Mouse (Mus musculus) Patski (cell line): Measurements from ENCODE around the gene Dscam. TPM values are rescaled to one million over a fixed set of nuclear protein-coding genes. Genes with fewer than 3 reads are reported as not detected.

Experiments used
- ATAC-seq: fragments of 100-300 bp; one replicate; pipeline ENCODE4 v1.8.0; 2021
- CTCF ChIA-PET: fragments of 350-600 bp; sonication (Branson Sonifier 250); formaldehyde crosslinking; loops from one replicate; lab custom pipeline; 2022; ENCODE audit warnings: inconsistent platforms; lab: Charles Lee
- POLR2A ChIA-PET: fragments of 350-600 bp; sonication (Branson Sonifier 250); formaldehyde crosslinking; loops from one replicate; lab custom pipeline; 2022; ENCODE audit warnings: antibody characterized with exemption, inconsistent platforms; lab: Charles Lee
- DNase-seq: peaks from one replicate; pipeline ENCODE4 v3.0.0-alpha.2; 2011; ENCODE audit warnings: low read depth, low spot score
- H3K27me3 ChIP-seq: fragments of 371-371 bp; one replicate; pipeline ENCODE4 v1.5.1; 2021
- CTCF ChIP-seq: fragments of 100-300 bp; IDR thresholded peaks from one replicate; pipeline ENCODE4 v1.5.1; 2021
- in situ Hi-C: fragments of 300-500 bp; cut with MboI; formaldehyde crosslinking; loops from 3 replicates; pipeline ENCODE4 v1.11.1; 2018; ENCODE audit warnings: low pct_unique_long_range_greater_than_20kb, mixed read lengths
- polyA plus RNA-seq: library from polyadenylated mRNA; unstranded; gene quantifications from one replicate; pipeline ENCODE4 v1.2.3, GENCODE M21; 2021

The Dscam gene
- 0.03 TPM for polyA plus RNA-seq

DNA sequence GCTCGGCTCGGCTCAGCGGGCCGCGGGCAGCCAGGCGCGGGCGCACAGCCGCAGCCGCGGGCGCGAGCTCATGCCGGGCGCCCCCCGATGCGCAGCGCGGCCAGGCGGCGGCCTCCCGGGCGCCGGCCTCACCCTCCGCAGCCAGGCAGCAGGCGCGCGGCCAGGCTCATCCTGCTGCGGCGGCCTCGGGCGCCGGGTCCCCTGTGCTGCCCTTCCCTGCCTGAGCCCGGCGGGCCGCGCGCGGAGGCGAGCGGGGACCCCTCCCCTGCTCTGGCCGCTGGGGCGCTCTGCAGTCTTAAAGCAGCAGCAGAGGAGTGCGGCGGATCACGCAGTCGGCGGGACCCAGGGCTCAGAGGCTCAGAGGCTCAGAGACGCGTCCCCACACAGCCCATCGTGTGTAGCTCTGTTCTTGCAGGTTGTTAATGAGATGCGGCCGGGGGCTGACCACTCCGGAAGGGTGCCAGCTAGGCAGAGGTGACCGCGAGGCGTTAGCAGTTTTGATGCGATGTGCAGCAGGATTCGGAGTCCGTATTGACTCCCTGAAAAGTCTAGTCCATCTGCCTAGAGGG is at the start of gene Dscam:
Dscam (minus strand) TSS at position 240 of the 569 bp plus-strand sequence.
- TF ChIP-seq CTCF, result no peak
- DNase-seq (no peak), ATAC-seq (no peak)
- in situ Hi-C loops, result no loop called here
- ChIA-PET POLR2A (no interaction called here), CTCF (interaction anchor here (2.1 kb wide), 1 partner anchor 13 kb away, joined by 6 read pairs; no protein-coding TSS in a partner anchor)
- H3K27me3 ChIP-seq, result peaks cover 34% of the 10 kb centered on the region

DNA sequence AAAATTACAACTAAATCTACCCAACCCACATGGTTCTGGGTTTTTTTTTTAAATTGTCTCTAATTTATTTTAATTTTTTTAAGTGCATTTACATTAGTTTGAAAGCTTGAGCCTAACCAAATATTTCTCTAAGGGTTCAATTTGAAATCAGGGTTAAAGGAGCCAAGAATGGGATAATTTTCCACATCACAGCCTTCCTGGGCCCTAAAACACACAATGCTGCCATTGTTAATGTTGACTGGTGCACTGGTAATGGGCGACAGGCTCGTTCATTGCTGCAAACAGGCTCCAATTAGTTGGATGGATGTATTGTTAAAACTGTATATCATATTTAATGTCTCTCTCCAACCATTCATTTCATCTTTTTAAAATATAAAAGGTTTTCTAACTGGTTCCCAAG is 48.8 kb upstream of the Dscam start:
- ATAC-seq (peak; percentile 17), DNase-seq (no peak)
- POLR2A ChIA-PET, result interaction anchor here (0.8 kb wide), 1 partner anchor 64 kb away, joined by 3 read pairs; no protein-coding TSS in a partner anchor
- no peaks in the 10 kb centered on the region for H3K27me3 ChIP-seq
- no peak for TF ChIP-seq CTCF
- CTCF ChIA-PET, result no interaction called here
- in situ Hi-C loops, result no loop called here

GRCm38 (mm10) chr16:97209997-97210396 is 39.4 kb upstream of the Dscam start:
- no peak for TF ChIP-seq CTCF
- in situ Hi-C loops, result no loop called here
- ChIA-PET POLR2A (no interaction called here), CTCF (interaction anchor here (1.2 kb wide), 1 partner anchor 18 kb away, joined by 3 read pairs; no protein-coding TSS in a partner anchor)
- peak; percentile 97 for ATAC-seq
- no peaks in the 10 kb centered on the region for H3K27me3 ChIP-seq
- peak; percentile 60 for DNase-seq

GRCm38 (mm10) chr16:97208276-97208675 is 37.7 kb upstream of the Dscam start:
- ATAC-seq, result no peak
- ChIA-PET CTCF (interaction anchor here (1.5 to 1.9 kb wide), 2 partner anchors 12 to 43 kb away, joined by 3 to 4 read pairs; no protein-coding TSS in a partner anchor), POLR2A (no interaction called here)
- in situ Hi-C loops, result no loop called here
- no peaks in the 10 kb centered on the region for H3K27me3 ChIP-seq
- DNase-seq, result no peak
- no peak for TF ChIP-seq CTCF

- ChIA-PET POLR2A (no interaction called here), CTCF (no interaction called here)
- ATAC-seq (no peak), DNase-seq (no peak)
- no peaks in the 10 kb centered on the region for H3K27me3 ChIP-seq
- no peak for TF ChIP-seq CTCF
- in situ Hi-C loops, result no loop called here
Observed at GRCm38 (mm10) chr16:97204090-97204489, 33.5 kb upstream of the Dscam start.

- in situ Hi-C loops, result no loop called here
- no peak for ATAC-seq
- no peak for DNase-seq
- TF ChIP-seq CTCF, result no peak
- H3K27me3 ChIP-seq, result no peaks in the 10 kb centered on the region
- ChIA-PET POLR2A (no interaction called here), CTCF (no interaction called here)
Observed at GRCm38 (mm10) chr16:97203554-97203953, 33.0 kb upstream of the Dscam start.

DNA sequence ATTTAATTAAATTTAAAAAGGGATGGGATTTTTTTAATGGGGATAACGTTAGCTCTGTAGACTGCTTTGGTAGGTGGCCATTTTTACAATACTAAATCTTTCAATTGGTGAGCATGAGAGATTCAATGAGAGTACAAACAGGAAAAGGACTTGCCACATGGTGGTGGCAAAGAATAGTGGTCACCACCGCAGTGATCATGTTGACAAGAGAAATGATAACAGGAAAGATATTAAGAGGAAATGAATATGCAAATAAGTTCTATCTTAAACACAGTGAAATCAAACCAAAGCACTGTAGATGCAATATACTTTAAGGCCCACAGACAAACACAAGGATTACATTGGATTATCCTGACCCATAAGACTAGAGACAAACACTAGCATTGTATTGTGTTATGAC is 24.1 kb upstream of the Dscam start:
- in situ Hi-C loops, result no loop called here
- TF ChIP-seq CTCF, result no peak
- POLR2A ChIA-PET, result no interaction called here
- ATAC-seq, result no peak
- CTCF ChIA-PET, result no interaction called here
- no peaks in the 10 kb centered on the region for H3K27me3 ChIP-seq
- DNase-seq, result no peak

DNA sequence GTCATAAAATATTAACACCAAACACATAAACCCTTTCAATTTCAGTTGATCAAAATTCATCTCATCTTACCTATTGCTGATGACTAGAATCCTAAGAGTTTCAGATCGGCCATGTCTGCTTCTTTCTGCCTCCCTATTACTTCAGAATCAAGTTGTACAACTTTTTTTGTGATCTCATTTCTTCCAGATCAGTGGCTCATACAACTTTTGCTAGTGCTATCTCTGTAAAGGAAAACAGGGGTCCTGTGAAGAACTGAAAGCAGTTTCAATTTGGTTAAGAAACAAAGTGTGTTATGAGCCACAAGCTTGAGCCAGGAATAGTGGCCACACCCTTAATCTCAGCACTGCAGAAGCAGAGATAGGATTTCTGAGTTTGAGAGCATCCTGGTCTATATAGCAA is 23.6 kb upstream of the Dscam start:
- TF ChIP-seq CTCF, result no peak
- DNase-seq (no peak), ATAC-seq (no peak)
- CTCF ChIA-PET, result no interaction called here
- no peaks in the 10 kb centered on the region for H3K27me3 ChIP-seq
- in situ Hi-C loops, result no loop called here
- POLR2A ChIA-PET, result interaction anchor here (0.6 kb wide), 1 partner anchor 28 kb away, joined by 3 read pairs; no protein-coding TSS in a partner anchor

DNA sequence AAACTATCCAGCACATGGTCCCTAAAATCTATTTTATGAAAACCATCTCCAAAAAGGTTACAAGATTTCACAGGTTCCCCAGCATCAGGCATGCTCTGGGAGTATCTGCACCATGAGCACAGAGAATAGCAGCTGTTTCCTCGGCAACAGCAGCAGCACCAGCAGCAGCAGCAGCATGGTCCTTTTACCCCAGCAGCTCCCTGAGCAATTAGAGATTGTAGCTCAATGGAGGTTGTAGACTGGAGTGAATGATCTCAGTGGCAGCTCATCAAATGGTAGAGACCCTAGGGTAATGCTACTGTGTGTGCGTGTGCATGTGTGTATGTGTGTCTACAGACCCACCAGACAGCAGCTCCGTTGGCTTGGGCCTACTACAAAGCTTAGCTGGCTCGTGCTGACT is 21.7 kb upstream of the Dscam start:
- CTCF ChIA-PET, result interaction anchor here (1.5 kb wide), 1 partner anchor 17 kb away, joined by 3 read pairs; no protein-coding TSS in a partner anchor
- DNase-seq, result no peak
- in situ Hi-C loops, result no loop called here
- no peak for TF ChIP-seq CTCF
- H3K27me3 ChIP-seq, result no peaks in the 10 kb centered on the region
- no peak for ATAC-seq
- POLR2A ChIA-PET, result no interaction called here

- no peak for DNase-seq
- ChIA-PET POLR2A (no interaction called here), CTCF (no interaction called here)
- in situ Hi-C loops, result no loop called here
- no peak for TF ChIP-seq CTCF
- ATAC-seq, result no peak
- no peaks in the 10 kb centered on the region for H3K27me3 ChIP-seq
Observed at GRCm38 (mm10) chr16:97190604-97191003, 20.1 kb upstream of the Dscam start.

- no peak for DNase-seq
Observed at GRCm38 (mm10) chr16:97171500-97171899, 948 bp upstream of the Dscam start.

More at GRCm38 (mm10) chr16:97171500-97171899, 948 bp upstream of the Dscam start:
- no peak for ATAC-seq
- in situ Hi-C loops, result no loop called here
- POLR2A ChIA-PET, result no interaction called here
- peaks cover 34% of the 10 kb centered on the region for H3K27me3 ChIP-seq
- TF ChIP-seq CTCF, result no peak
- CTCF ChIA-PET, result interaction anchor here (1.0 to 2.1 kb wide), 2 partner anchors 13 to 18 kb away, joined by 3 to 6 read pairs; no protein-coding TSS in a partner anchor
